Mouse (Mus musculus): Measurements from ENCODE around the gene Pdia2.

Pdia2 gene

DNA sequence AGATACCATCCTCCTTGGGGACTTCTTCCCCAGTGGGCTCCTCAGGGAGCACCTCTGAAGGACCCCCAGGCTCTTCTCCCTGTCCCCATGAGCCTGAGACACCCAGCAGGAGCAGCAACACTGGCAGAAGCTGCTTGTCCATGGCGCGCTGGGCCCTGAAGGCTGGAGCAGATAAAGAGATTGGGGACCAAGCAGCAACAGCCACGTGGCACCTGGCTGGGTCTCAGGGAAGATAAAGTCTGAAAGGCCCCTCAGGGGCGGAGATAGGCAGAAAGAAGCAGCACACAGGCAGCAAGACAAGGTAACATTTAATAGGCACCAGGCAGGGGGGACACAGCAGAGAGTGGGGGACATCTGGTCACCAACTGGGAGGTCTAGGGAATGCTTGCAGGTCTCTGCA is at the start of gene Pdia2:
Gene Pdia2, minus strand, starts transcription at position 196 of the 400 bp plus-strand sequence.
- DNase-seq = no peak

DNA sequence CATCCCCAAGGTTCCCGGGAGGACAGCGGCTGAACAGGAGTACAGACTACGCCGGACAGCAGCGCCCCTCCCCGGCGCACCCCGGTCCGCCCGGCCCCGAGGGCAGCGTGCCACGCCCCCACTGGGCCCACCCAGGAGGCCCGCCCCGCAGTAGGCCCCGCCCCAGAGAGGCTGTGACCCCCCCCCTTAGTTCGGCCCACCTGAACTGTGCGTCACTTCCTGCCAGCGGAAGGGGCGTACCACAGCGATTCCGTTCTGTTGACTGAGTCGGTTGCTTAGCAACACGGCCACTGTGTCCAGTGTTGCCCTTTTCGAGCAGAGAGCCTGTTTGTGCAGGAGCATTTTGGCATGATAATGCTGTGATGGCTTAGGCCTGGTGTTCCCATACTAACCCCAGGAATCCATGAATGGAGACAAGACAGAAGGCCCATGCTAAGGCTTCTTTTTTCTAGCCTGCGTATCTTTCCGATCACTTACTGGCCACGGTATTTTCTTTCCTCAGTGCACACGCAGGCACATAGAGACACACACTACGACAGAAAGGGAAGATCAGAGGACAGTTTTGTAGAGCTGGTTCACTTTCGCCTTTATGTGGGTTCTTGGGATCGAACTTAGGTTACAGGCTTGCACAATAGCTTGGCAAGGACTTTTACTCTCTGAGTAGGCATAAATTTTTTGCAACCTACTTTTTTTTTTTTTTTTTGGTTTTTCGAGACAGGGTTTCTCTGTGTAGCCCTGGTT is 45.4 kb upstream of the Pdia2 start, which contains the start of gene Fam234a:
Gene Fam234a, minus strand, starts transcription at position 142 of the 741 bp plus-strand sequence.
- DNase-seq = peak; percentile 89

DNA sequence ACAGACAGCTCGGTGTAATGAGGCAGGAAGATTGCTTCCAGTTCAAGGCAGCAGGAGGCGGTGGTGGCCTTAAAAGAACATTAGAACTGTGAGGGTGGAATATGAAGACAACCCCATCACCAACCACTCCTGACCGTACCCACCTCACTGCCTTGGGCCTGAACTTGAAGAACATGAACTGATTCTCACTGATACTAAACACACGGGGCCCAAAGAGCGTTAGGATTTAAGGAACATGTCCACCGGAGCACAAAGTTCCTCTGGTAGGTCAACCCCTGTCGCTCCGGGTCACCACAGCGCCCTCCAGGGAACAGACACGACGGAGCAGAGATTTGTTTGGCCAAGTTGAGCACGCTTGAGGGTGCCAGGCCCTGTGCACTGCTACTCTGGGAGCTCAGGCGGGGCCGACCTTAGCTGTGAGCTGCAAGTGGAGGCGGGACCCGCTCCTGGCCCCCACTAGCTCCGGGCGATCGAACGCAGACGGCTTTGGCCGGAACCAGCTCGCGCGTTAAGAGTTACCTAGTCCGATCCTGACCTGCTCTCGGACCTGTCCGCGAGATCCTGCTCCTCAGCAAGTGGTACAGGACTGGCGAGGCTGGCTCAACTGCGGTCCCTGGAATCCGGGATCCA is 44.7 kb upstream of the Pdia2 start:
- DNase-seq = no peak

DNA sequence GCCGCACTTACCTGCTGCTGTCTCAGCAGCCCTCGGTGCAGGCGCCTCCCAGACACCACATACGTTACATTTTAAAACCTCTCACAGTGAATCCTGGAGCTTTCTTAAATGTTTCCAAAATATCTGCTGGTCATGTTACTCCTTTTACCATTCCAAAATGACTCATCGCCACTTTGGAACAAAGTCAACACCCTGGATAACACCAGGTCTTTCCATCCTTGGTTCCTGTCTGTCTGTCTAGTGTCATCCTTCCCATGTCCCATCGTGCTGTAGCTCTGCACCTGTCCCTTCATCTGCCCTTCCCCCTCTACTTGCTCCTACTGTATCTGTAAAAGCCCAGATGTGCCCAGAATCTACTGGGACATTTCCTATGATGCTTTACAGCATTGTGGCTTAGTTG is 42.1 kb upstream of the Pdia2 start:
- DNase-seq = no peak

DNA sequence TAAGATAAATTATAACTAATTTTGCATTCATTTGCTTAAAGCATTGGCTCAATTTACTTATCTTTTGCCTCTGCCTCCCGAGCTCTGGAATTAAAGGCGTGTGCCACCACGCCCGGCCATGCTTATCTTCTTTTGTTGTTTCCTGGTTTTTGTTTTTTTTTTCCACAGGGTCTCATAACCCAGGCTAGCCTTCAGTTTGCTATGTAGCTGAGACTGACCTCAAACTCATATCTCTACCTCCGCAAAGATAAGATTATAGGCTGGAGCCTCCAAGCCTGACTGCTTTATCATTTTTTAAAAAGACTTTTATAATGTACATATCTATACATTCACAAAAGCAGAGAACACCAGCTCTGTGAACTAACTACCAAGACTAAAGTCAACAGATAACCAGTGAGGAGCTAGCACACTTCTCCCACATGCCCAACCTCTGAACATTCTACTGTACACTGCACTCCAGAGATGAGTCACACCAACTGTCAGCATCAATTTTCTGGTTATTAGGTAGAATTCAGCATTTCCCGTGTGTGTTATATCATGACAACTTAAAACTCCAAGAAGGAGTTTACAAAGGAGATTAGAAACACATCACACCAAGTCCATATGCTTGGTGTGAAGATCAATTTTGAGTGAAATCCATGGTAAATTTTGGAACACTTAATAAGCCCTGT is 41.4 kb upstream of the Pdia2 start:
- no peak for DNase-seq

DNA sequence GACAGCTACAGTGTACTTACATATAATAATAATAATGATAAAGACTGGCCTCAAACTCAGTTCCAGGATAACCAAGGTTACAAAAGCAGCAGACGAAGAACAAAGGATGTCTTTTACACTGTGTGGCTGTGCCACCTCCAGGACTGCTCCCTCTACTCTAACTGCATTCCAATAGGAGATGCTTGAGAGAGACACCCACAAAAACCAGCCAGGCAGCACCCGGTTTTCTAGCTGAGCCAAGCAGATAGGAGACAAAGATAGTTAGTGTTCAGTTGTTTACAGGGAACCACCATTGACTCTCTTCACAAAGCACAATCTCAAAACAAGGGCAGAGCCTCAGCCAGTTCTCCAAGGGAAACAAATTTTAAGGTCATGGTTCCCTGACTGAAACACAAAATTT is 40.7 kb upstream of the Pdia2 start:
- no peak for DNase-seq

DNA sequence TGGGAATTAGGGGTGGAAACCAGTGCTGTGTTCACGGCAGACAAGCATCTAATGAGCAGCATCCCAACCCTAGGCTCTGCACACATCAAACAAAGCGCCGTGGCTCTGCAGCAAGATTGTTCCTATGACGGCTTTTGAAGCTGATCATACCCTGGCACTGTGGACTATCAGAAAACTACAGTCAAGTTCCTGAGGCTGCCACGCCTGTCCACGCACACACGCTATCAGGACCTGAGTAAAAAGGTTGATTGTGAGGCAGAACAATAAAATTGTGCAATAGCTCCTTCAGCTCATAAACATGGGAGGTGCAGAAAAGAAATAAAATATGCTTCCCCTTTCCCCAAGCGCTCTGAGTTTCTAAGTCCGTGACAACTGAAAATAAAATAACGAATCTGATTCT is 38.8 kb upstream of the Pdia2 start:
- DNase-seq = no peak

DNA sequence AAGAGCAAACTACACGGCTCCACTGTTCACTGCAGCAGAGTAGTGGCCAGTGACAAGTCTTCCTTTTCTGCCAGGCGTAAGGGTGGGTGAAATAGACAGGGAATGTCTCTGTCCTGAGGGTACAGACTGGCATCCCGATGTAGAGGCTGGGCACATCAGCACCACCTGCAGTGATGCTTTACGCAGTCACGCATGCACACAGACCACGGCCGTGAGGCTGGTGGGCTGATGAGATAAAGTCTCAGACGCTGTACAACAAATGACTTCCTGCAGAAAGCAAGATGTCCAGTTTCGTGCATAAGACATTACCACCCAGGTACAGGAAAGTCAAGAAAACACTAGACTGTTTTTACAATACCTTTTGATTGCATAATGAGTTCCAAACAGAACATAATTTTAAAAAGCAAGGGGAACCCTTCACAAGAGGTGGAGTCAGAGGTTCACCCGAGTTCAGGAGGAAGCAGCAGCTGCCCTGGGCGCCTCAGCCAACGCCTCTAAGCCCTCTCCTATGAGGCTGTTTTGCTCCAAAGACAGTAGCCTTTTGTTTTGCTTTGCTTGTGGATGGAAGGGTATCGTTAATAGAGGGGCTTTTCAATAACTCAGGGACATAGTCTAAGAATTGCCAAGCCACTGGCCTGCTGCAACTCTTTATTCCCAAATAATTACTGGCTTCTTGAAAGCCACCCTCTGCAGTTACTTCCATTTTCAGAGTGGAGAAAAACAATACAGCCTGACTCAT is 36.4 kb upstream of the Pdia2 start:
- no peak for DNase-seq

DNA sequence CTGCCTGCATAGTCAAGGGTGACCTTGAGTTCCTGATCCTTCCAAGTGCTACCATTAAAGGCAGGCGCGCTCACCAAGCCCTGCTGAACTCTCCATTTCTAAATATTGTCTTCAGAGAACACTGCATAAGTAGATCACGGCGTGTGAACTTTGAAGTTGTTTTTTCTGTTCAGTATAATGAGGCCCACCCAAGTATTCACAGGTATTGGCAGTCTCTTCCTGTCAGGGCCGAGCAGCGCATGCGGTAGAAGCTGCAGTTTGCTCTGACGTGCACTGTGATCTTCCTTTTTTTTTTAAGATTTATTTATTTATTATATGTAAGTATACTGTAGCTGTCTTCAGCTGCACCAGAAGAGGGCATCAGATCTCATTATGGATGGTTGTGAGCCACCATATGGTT is 35.5 kb upstream of the Pdia2 start:
- DNase-seq = no peak

DNA sequence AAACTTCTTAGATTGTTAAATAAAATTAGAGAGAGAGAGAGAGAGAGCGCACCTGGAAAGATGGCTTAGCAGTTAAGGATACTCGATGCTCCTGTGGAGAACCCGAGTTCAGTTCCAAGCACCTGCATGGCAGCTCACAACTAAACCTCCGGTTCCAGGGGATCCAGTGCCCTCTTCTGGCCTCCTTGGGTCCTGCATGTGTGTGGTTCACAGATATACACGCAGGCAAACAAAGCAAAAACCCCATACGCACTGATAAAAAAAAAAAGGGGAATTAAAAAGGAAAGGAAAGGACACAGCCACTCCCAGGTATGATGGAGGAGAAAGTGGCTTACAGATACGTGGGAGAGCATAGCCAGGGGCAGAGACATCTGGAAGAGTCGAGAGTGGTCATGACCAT is 34.0 kb upstream of the Pdia2 start:
- no peak for DNase-seq

DNA sequence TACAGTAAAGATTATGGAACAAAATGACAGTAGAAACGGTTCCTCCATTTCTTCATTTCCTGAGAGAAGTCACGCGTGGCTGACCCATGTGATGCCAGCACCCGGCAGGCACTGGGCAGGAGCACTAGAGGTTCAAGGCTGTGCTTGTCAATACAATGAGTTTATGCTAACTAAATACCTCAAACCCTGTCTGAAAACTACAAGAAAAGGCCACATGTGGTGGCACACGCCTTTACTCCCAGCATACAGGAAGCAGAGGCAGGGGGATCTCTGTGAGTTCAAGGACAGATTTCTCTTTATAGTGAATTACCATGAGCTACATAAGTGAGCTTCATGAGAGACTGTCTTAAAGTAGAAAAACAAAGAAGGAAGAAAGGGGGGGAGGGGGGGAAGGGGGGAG is 32.3 kb upstream of the Pdia2 start:
- no peak for DNase-seq

DNA sequence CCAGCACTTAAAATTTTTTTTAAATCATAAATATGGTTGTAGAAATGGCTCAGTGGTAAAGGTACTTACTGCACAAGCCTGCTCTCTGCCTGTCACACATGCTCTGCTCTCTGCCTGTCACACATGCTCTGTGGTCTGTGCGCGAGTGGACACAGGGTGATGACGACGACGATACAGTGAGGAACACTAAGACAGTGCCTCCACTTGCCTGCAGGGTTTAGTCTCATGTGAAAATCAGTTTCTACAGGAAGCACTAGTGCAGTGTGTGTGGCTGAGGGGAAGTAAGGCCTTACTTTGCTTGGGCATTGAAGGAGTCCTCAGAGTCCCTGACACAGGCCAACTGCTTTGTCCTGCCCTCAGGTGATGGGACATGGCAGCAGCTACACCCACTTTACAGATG is 30.9 kb upstream of the Pdia2 start:
- DNase-seq = no peak

DNA sequence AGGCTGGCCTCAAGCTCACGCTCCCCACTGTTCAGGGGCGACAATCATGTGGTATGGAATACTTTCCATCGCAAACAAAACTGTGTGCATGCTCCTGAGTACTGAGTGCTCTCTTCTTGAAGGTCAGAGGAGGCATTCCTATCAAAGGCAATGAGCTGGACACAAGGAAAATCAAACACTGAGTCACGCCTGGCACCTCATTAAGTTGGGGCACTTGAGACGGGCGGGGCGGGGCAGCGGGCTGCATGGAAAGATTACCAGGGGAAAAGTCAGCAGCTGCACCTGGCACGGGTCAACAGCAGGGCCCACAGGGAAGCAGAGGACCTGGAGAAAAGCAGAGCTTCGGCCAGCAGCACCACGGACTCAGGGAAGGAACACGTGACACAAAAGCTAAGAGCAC is 26.3 kb upstream of the Pdia2 start:
- DNase-seq = no peak

DNA sequence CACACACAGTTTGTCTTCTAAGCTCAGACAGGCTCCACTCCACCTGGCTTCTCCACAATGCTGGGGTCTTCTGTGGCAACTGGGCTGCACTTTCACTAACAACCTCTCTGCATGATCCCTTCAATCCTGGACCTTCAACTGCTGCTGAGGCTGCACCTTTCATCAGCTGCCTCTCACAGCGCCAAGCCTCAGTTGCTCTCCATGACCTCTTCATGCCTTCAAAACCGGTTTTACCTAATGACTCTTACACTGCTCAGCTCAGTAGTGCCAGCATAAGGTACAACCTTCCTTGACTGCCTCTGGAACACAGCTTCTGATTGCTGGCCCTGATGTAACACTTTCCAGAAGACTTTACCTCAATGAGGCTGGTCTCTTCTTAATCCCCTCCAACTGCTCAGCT is 22.6 kb upstream of the Pdia2 start:
- no peak for DNase-seq

DNA sequence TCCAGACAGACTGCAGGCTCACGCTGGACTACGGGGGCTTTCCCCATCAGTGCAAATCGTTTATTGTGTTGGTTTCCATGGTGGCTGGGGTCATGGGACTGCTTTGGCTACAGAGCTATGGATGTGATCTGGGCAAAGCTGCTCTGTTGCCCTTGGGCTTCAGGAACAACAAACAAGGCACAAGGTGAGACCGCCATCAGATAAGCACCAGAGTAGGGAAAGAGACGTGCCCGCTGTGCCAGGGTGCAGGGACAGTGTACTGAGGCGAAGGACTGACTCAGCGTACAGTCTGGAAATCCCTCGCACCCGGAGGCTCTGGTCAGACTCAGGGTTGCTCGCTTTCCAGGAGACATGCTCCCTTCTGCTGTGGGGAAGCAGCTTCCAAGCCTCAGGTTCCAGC is 13.8 kb upstream of the Pdia2 start:
- no peak for DNase-seq

DNA sequence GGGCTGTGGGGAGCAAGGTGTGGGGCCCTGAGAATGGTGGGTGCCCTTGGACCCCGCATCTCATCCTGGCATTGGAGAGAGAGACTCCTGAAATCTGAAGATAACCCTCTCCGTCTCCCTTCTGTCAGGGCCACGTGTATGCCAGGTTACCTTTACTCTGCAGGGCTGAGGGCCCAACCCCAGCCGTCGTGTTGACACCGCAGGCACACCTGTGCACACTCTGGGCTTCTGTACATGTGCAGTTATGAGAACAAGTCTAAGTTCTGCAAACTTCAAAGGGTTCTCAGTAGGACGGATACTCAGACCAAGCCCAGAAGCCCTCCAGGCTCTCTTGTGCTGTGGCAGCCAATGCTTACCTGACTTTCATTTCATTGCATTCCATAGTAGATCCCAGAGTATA is 13.4 kb upstream of the Pdia2 start:
- DNase-seq = no peak

DNA sequence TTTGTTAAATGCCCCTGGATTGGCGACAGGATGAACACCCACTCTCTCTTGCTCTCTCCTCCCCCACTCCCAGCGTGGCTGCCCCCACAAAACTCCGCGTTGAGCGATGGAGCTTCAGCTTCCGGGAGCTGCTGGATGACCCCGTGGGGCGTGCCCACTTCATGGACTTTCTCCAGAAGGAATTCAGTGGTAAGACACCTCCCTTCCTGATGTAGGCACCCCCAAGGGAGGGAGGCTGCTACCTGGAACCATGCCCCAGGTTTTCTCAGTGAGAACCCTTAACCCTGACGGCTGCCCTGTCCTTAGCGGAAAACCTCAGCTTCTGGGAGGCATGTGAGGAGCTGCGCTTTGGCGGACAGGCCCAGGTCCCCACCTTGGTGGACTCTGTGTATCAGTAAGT is 8.8 kb upstream of the Pdia2 start, which contains the start of gene Arhgdig:
Gene Arhgdig, minus strand, starts transcription at position 101 of the 400 bp plus-strand sequence.
- DNase-seq = no peak

DNA sequence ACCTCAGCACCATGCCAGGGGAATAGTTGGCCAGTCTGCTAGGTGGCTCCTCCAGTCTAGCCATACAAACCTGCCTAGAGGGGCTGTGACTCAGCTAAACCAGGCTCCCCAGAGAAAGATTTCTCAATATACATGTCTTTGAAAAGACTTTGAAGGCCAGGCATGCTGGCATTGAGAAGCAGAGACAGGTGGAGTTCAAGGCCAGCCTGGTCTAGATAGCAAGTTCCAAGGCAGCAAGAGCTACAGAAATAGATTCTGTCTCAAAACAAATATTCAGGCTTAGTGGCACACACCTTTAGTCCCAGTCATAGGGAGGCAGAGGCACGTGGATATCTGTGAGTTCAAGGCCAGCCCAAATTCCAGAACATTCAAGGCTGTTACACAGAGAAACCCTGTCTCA is 7.5 kb upstream of the Pdia2 start:
- DNase-seq = no peak

DNA sequence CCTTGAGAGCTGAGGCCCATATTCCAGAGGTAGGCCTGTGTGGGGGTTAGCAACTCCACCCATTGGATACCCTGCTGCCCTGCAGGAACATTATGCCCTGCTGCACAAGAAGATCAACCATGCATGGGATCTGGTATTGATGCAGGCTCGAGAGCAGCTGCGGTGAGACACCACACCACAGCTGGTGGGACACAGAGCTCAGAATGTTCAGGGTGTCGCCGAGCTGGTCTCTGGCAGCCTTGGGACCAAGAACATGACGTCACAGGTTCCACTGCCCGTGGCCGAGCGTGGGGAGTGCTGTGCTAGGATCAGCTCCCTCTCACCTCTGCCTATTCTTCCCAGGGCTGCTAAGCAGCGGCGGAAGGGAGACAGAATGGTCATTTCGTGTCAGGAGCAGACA is 5.9 kb upstream of the Pdia2 start:
- no peak for DNase-seq

DNA sequence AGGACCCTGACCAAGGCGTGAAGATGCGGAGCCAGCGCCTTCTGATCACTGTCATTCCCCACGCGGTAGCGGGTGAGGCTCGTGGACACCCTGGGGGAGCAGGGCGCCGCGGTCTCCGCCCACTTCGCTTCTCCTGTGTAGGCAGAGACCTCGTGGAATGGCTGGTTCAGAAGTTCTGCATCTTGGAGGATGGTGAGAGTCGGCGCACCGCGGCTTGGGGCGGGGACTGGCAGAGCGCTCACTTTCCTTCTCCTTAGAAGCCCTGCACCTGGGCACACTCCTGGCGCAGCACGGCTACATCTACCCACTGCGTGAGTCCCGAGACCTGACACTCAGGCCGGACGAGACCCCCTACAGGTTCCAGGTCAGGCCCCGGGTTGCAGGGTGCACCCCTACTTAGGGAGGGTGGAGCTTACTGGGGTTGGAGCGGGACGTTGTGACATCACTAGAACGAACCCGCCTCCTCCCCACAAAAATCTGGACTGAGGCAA is 4.5 kb upstream of the Pdia2 start:
- DNase-seq = peak; percentile 24

DNA sequence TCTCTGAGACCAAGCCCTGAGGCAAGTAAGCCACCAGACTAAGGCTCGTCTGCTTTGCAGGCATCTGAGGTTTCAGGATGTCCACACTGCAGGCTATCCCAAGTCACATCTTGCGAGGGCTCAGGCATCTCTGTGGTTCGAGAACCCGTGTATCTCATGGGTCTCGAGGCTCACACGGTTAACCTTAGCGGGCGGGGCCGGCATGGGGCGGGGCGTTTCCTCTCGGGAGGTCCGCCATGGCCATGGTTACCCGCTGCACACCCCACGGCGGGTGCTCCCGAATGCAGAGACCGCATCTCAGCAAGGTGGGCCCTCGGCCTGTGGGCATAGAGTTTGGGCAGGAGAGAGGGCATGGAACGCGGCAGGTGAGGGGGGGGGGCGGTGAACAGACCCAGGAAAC is 3.9 kb upstream of the Pdia2 start, which contains the start of gene Rgs11:
Gene Rgs11, plus strand, starts transcription at position 215 of the 400 bp plus-strand sequence.
- DNase-seq = peak; percentile 21

DNA sequence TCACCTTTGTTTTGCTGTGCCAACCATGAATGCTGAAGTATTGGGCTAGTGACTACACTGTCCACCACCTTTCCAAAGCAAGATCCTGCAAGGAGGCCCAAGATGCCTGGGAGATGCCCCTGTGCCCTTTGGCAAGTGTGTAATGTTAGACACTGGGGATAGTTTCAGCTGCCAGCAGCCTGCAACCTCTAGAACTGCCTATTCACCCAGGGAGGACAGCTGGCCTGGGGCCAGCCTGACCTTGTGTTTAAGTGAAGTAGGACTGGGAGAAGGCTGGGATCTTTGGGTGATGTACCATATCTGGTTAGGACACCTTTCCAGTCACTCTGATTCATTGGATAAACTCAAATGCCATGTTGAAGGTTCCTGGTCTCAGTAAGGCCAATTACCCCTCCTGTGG is 3.1 kb upstream of the Pdia2 start:
- no peak for DNase-seq

All from cerebellum, adult 11 months (tissue).